Mouse (Mus musculus): Measurements from ENCODE around the gene 1700025G04Rik.

- TF ChIP-seq POLR2A (IDR thresholded peaks at IDR 0.05; ENCODE audit: low read depth, low read length) (no peak), CTCF (conservative IDR thresholded peaks at IDR 0.05; ENCODE audit: insufficient read depth, insufficient read length, low read depth, low read length) (no peak)
These were observed 238.7 kb downstream of the 1700025G04Rik start for GRCm38 (mm10) chr1:151851051-151851848.
